Mouse (Mus musculus) cerebellum, adult 2 months (tissue): ENCODE measurements around the gene Laptm4a.

Experiments used
- CTCF ChIP-seq: fragments of 200-500 bp; IDR thresholded peaks from 2 replicates; pipeline ENCODE4 v1.5.1; 2011; ENCODE audit warnings: low read depth, mild to moderate bottlenecking, control low read depth, low read length, moderate library complexity, borderline replicate concordance; ENCODE audit not compliant: insufficient read depth
- POLR2A ChIP-seq: fragments of 200-500 bp; IDR thresholded peaks from 2 replicates; pipeline ENCODE4 v1.6.1; 2011; ENCODE audit warnings: low read length, control low read depth, borderline replicate concordance; ENCODE audit not compliant: insufficient read depth

DNA sequence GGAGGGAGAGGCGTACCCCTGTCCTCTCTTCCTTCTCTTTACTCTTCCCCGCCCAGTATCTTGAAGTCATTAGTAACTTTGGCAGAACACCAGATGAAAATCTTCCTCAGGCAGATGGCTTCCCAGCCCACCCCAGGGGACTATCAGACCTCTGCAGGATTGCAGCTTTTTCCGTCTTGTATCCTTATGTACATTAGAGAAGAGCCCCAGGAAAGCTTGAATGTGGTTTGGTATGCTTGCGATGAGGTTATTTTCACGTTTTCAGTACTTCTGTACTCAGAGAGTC is 1.6 kb downstream of the Laptm4a start:
- TF ChIP-seq CTCF (no peak), POLR2A (no peak)
